Mouse (Mus musculus): ENCODE data around the gene Ehd4.

The Ehd4 gene

DNA sequence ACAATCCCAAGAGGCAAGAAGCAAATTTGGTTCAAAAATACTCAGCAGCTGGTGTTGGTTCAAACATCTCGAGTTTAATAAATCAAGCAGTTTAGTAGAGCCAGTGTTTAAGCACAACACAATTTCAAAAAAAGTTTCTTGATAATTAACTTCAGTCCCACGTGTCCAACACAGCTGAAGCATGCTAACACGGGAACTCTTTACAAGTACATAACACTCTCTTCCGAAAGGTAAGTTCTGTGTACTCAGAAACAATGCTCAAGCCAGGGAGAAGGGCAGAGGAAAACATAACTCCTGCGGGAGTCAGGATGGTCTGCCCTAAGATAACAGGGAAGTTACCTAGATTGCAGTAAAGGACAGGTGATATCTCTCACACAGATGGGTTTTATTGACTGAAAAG lies 12.1 kb downstream of the Ehd4 start:
- no peak for DNase-seq

DNA sequence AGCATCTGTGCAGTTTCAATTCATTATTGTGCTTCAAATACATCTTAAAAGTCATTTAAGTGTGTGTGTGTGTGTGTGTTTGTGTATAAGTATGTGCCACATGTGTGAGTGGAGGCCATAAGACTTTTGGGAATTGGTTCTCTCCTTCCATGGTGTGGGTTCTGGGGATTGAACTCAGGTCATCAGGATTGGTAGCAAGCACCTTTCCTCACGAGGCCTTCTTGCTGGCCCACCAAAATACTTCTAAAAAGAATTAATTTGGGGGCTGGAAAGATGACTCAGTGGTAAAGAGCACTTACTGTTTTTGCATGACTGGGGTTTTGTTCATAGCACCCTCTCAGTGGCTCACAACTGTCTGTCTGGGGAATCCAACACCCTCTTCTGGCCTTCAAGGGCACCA lies 12.7 kb downstream of the Ehd4 start:
- no peak for DNase-seq

DNA sequence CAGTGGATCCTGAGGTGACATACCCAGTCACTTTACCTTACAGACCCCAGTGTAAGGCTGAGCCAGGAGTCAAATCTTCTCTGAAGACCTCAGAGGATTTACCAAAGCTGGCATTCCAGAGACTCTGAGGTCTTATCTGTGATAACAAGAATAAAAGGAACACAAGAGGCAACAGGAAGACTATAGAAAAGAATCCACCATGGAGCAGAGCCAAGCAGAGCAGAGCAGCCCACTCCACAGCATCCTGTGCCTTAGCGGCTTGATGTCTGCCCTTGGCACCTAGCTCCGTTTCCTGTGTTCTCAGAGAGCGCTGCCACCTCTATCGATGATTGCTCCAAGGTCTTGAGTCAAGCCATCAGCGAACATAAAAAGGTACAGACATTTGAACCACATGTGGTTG lies 14.1 kb downstream of the Ehd4 start:
- DNase-seq: no peak

- no peak for DNase-seq
Observed at GRCm38 (mm10) chr2:120139091-120139490, 15.3 kb downstream of the Ehd4 start.

- no peak for DNase-seq
Observed at GRCm38 (mm10) chr2:120137281-120137680, 17.1 kb downstream of the Ehd4 start.

GRCm38 (mm10) chr2:120134453-120135075 lies 19.8 kb downstream of the Ehd4 start:
- no peak for DNase-seq

DNA sequence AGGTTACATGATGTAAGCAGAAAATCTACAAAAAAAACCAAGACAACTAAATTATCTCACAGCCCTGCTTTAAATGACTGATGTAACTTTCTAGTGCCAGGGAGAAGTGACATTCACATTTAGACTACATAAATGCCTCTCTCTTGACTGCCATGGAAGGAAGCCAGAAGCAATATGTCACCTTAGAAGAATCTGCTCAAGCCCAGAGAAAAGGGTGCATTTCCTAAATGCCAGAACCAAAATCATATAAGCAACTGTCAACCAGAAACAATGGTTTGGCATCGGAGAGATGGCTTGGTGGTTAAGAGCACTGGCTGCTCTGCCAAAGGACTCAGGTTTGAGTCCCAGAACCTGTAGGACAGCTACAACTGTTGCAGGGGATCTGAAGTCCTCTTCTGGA lies 22.5 kb downstream of the Ehd4 start:
- DNase-seq: no peak

GRCm38 (mm10) chr2:120129252-120129908 lies 25.0 kb downstream of the Ehd4 start:
- no peak for DNase-seq

- no peak for DNase-seq
Observed at GRCm38 (mm10) chr2:120128611-120129051, 25.8 kb downstream of the Ehd4 start.

DNA sequence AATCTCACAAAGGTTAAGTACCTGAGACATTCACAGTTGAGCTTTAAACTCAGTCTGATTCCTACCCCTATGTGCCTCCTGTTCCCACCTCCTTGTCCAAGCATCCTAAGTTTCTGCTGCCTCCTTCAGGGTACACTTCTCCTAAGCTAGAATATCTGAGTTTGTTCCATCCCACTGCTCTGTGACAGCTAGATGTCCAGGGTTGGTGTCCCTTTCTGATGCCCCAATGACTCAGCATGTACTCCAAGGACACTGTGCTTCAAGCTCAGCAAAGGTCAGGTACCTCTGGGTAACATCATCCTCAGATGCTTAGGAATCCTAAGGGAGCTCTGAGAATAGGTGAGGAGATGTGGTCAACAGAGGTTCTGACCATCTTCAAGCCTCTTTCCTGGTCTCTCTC lies 26.4 kb downstream of the Ehd4 start:
- no peak for DNase-seq

DNA sequence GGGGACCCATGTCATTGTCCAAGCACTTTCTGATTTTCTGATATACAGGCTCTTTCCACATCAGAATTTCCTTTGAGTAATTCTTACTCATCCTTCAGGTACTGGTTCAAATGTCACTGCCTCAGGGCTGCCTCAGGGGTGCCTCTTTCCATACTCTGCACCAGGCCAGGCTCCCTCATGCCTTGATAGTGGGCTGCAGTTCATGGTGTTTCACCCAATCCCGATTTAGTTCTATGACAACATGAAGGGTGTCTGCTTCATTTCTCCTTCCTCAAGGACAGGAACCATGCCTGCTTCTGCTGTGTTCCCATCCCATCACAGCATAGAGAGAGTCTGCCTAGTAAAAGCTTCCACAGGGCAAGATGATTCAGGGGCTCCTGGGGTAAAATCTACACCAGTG lies 27.5 kb downstream of the Ehd4 start:
- DNase-seq: no peak

GRCm38 (mm10) chr2:120126408-120126807 lies 28.0 kb downstream of the Ehd4 start:
- DNase-seq: no peak

GRCm38 (mm10) chr2:120125461-120125860 lies 28.9 kb downstream of the Ehd4 start:
- no peak for DNase-seq

GRCm38 (mm10) chr2:120124946-120125345 lies 29.5 kb downstream of the Ehd4 start:
- DNase-seq: no peak

DNA sequence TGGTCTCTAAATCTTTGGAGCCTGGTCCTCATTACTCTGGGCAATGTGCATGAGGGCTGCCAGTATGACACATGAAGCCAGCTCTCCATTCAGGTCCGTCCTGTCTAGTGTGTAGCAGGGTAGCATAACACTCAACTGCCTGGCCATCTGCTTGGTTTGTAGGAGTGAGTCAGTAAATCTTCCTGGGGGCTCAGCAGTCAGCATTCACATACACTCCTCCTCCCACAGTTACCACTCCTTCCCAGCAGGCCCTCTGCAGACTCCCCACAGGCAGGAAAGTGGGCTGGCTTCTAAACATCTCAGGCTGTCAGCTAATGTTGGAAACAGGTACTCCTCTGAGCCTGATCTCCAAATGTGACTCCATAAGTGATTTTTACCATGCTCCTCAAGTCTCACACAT lies 30.3 kb downstream of the Ehd4 start:
- peak; percentile 16 to 25 for DNase-seq

GRCm38 (mm10) chr2:120122983-120123382 lies 31.4 kb downstream of the Ehd4 start:
- no peak for DNase-seq

DNA sequence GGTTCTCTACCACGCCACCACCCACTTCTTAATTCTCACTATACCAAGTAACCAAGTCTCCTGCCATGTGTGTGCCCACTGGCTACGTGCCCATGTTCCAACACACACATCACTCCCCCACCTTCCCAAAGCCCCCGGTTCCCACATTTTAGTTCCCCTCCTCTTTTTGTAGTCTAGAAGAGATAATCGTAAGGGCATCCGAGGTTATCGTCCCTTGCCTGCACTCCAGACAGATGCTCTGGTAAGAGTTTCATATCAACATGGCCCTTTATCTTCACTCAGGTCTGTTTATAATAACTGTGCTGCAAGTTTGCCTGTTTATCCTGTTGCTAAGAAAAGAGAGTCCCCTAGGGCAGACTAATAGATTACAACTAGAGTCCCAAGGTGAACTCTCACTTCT lies 37.1 kb downstream of the Ehd4 start:
- no peak for DNase-seq

DNA sequence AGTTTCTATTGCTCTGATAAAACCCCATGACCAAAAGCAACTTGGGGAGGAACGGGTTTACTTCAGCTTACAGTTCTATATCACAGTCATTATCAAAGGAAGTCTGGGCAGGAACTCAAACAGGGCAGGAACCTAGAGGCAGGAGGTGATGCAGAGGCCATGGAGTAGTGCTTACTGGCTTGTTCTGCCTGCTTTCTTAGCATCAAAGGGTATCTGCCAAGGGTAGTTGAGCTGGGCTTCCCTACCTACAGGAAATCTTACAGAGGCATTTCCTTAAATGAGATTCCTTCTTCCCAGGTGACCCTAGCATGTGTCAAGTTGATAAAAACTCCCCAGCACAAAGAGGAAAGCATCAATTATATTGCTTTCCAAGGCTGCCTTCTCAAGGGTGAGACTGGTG lies 38.0 kb downstream of the Ehd4 start:
- DNase-seq: no peak

DNA sequence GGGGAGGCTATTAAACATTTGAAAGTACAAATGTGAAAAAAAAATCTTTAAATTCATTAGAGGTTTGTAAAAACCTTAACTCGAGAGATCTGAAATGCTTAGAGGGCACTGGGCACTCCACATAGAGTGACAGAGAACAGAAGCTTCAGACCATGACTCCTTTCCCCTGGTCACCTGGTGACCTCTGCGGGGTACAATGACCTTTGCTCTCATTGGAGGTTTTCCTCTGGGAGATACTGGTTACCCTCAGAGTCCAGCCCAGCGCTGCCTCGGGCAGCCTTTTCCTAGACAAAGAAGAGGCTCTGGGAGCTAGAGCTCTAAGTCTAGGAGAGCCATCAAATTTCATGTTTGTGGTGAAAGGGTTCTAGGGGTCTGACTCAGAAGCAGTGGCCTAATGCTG lies 39.4 kb downstream of the Ehd4 start:
- no peak for DNase-seq

DNA sequence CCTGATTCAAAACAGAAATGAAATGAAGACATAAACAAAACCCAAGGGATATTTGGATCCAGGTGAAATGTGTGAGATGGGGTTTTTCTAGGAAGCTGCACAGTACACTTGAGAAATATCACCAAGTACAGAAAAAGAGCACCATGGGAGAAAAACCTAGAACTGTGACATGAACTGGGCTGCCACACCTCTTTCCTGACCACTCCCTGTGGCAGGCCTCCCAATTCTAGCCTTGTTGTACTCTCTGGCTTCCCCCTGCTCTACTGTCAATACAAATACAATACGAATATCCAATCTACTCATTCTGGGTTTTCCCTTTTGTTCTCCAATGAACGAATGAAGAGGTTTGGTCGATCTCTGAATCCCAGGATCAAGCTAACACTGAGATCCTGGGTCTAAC lies 40.4 kb downstream of the Ehd4 start:
- DNase-seq: no peak

DNA sequence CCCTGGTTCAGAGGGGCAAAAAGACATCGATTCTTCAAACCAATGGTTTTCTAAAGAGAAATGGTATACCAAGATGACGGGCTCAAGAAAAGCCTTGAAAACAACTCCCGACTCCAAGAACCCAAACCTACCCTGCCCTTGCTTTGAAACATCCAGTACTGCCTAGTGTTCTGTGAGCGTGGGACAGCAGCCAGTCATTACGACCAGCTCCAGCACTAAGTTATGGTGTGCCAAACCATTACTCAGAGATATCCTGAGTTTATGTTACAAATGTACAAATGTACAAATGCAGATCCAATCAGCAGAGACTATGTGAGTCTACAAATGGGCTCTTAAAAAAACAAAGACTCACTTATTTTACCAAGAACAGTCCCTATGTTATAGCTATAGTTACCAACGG lies 40.9 kb downstream of the Ehd4 start:
- no peak for DNase-seq

DNA sequence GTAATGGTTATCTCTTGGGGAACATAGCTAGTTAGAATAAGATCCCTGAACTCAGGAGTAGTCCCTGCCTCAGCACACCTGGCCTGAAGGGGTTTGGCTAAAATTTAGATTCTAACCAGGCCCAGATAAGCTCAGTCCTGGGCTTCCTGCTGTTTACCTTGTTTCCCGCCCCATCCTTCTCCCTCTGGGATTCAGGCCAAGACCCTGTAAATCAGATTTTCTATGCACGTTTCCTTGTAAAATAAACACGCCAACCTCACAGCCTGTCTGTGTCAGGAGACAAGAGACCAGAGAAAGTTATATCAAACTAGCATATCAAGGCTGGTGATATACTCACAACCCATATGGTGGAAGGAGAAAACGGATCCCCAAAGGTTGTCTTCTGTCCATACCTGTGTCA lies 42.8 kb downstream of the Ehd4 start:
- DNase-seq: no peak

DNA sequence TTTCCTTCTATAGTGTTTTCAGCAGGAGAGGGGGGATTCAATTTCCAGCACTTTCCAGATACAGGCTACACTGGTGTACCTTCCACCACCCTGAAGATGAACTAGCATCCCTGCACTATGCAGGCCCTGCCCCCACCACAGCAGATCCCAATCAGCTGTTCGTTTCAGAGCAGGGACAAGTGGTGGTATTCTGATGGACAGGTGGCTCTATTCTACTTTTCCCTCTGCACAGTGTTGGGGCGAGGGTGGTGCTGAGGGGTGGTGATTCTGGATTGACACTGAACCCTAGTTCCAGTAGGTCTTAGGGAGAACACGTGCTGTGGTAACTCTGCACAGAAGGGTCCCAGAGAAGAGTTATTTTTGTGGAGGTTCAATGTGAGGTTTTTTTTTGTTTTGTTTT lies 43.2 kb downstream of the Ehd4 start:
- no peak for DNase-seq

- no peak for DNase-seq
Observed at GRCm38 (mm10) chr2:120108077-120108476, 46.3 kb downstream of the Ehd4 start.

DNA sequence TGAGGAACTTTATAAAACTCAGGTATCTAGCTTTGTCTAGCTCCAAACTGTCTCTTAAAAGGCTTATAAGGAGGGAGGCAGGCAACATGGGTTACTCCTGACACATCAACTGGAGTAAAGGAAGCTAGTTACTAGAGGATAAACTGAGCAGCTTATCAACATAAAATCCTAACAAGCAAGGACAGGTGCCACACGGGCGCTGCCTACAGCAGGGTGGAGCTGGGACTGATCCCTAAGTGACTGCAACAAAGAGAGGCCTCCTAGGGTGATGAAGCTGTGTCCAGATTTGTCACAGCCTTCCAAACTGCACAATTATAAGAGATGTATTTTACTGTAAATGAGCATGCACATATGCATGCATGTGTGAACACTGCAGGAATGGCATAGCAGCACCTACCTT lies 47.0 kb downstream of the Ehd4 start:
- no peak for DNase-seq

All from cerebellum, adult 18-20 months (tissue).